Mouse (Mus musculus) neural tube, embryonic 14.5 days (tissue): ENCODE data around the gene Gm9936. TPM values are rescaled to one million over a fixed set of nuclear protein-coding genes. Genes with fewer than 3 reads are reported as not detected.

Experiments used
- ATAC-seq: fragments of 200-750 bp; cut with Nextera tagmentation; 2 replicates; pipeline ENCODE4 v1.8.0; 2017; ENCODE audit warnings: low read depth, mild to moderate bottlenecking, moderate TSS enrichment, moderate library complexity
- H3K27ac ChIP-seq: fragments of 300-500 bp; sonication (generic); 2 replicates; pipeline ENCODE4 v1.5.1; 2014; ENCODE audit warnings: low read depth, mild to moderate bottlenecking, control low read depth, low read length, moderate library complexity, mixed read lengths
- H3K27me3 ChIP-seq: fragments of 300-500 bp; sonication (generic); 2 replicates; pipeline ENCODE4 v1.6.1; 2014; ENCODE audit warnings: low read length; ENCODE audit not compliant: control insufficient read depth, insufficient read depth
- H3K36me3 ChIP-seq: fragments of 300-500 bp; sonication (generic); 2 replicates; pipeline ENCODE4 v1.6.1; 2014; ENCODE audit warnings: low read length, mixed read lengths; ENCODE audit not compliant: control insufficient read depth, insufficient read depth
- H3K4me1 ChIP-seq: fragments of 300-500 bp; sonication (generic); 2 replicates; pipeline ENCODE4 v1.6.1; 2014; ENCODE audit warnings: low read length; ENCODE audit not compliant: control insufficient read depth, insufficient read depth
- H3K4me2 ChIP-seq: fragments of 300-500 bp; sonication (generic); 2 replicates; pipeline ENCODE4 v1.6.1; 2014; ENCODE audit warnings: mild to moderate bottlenecking, low read depth, low read length, control low read depth
- H3K4me3 ChIP-seq: fragments of 300-500 bp; sonication (generic); 2 replicates; pipeline ENCODE4 v1.5.1; 2014; ENCODE audit warnings: low read depth, low read length, control low read depth, mixed read lengths
- H3K9ac ChIP-seq: fragments of 300-500 bp; sonication (generic); replicated peaks from 2 replicates; pipeline ENCODE4 v1.6.1; 2014; ENCODE audit warnings: low read depth, mild to moderate bottlenecking, control low read depth, low read length, mixed read lengths
- H3K9me3 ChIP-seq: fragments of 300-500 bp; sonication (generic); 2 replicates; pipeline ENCODE4 v1.6.1; 2016; ENCODE audit warnings: low read length; ENCODE audit not compliant: control insufficient read depth
- WGBS: fragments of 180-500 bp; shearing (Covaris S2); extraction: QIAGEN DNeasy Blood & Tissue Kit; methylation state at CpG from one replicate; pipeline ENCODE4 v1.1.7; 2014; 5-methylcytosine and 5-hydroxymethylcytosine counted together
- polyA plus RNA-seq: library from polyadenylated mRNA; unstranded; fragments of >200 nt; fragmentation: Nextera tagmentation; extraction: Ambion mirVana; gene quantifications from 2 replicates; pipeline ENCODE4 v1.2.1, GENCODE M21; 2014

Gene Gm9936
- 2.3 and 3.5 TPM in 2 replicates for polyA plus RNA-seq

DNA sequence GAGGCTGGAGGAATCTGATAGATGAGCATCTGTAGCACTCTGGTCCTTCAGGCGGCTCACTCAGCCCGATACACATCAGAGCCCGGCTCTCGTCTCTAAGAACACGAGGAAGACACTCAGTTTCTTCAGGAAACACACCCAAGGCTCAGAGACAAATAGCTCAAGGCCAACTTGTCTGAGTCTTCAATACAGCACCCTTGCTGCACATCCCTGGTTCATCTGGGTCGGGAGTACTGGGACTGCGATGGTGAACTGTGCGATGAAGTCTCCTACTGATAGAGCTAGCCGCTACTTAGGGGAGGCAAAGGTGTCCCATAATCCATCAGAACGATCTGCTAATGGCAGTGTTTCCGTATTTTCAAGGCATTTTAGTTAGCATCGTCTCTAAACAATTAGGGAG is at the start of gene Gm9936:
Gene Gm9936, minus strand, starts transcription at position 101 of the 400 bp plus-strand sequence.
- Histone ChIP-seq H3K27me3 (no peaks in the 10 kb centered on the region), H3K9me3 (no peaks in the 10 kb centered on the region), H3K27ac (no peak within 1 kb of the TSS), H3K4me3 (peak within 1 kb of the TSS; percentile 20), H3K36me3 (no peaks in the 10 kb centered on the region), H3K4me1 (no peaks in the 10 kb centered on the region), H3K9ac (peak within 1 kb of the TSS; percentile 39), H3K4me2 (peak within 1 kb of the TSS; percentile 40)
- 88% methylated on average over 12 of the region's 12 CpGs for WGBS
- no peak for ATAC-seq

DNA sequence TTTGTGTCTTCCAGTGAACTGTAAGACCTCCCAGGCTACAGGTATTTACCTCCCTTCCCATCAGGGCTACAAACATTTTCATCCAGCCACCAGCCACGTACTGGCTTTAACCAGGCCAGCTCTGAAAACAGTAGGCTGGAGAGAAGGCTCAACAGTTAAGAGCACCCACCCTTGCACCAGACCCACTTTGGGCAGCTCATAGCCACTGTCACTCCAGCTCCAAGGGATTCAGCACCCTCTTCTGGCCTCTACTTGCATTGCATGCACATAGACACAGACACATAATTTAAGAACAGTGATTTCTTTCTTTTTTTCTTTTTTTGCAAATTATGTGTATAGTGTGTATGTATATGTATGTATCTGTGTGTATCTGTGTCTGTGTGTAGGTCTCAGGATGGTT is 43.9 kb upstream of the Gm9936 start:
- Histone ChIP-seq H3K9ac (no peak overlapping the region), H3K4me2 (no peak overlapping the region), H3K9me3 (no peaks in the 10 kb centered on the region), H3K36me3 (no peaks in the 10 kb centered on the region), H3K27me3 (no peaks in the 10 kb centered on the region), H3K27ac (no peak overlapping the region), H3K4me3 (no peak overlapping the region), H3K4me1 (no peaks in the 10 kb centered on the region)
- WGBS: 45% methylated on average over 1 of the region's 1 CpGs
- ATAC-seq: no peak

DNA sequence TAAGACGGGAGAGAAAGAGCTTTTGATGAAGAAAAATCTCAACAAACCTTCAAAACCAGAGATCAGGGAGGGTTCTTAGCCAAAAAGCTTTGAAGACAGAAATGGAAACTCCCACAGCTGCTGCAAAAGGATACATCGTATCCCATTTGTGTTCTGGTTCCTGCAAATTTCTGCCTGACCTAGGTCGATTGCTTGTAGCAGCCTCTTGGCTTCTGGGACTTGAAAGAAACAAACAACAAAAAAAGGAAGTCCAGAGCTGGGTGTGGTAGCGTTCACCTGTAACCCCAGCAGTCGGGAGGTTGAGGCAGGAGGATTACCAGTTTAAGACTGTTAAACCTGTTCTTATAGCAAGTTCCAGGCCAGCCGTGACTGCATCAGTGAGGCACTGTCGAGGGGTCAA is 40.4 kb upstream of the Gm9936 start:
- no peak for ATAC-seq
- Histone ChIP-seq H3K27ac (no peak overlapping the region), H3K36me3 (no peaks in the 10 kb centered on the region), H3K9ac (no peak overlapping the region), H3K4me2 (no peak overlapping the region), H3K4me3 (no peak overlapping the region), H3K4me1 (no peaks in the 10 kb centered on the region), H3K9me3 (no peaks in the 10 kb centered on the region), H3K27me3 (no peaks in the 10 kb centered on the region)
- WGBS: 87% methylated on average over 7 of the region's 7 CpGs

DNA sequence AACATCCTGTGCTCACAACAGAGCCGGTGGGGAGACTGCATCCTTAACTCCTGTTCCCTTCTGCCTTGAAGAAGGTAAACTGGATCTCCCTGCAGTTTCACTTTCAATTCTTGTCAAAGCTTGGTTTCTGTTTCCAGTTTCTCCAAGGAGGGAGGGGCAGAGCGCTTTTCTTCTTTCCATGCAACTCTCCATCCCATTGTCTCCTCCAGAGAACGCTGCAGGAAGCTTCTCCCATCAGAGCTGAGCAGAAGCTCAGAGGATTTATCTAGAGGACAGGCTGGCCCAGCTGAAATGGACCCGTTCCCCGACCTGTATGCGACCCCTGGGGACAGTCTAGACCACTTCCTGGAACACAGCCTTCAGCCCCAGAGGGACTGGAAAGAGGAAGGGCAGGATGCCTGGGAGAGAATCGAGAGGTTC is 38.9 kb upstream of the Gm9936 start:
- H3K4me2 ChIP-seq: no peak overlapping the region
- H3K4me3 ChIP-seq: no peak overlapping the region
- no peaks in the 10 kb centered on the region for H3K4me1 ChIP-seq
- WGBS: 15% methylated on average over 7 of the region's 7 CpGs
- no peak for ATAC-seq
- no peak overlapping the region for H3K27ac ChIP-seq
- no peaks in the 10 kb centered on the region for H3K36me3 ChIP-seq
- H3K9me3 ChIP-seq: no peaks in the 10 kb centered on the region
- H3K27me3 ChIP-seq: no peaks in the 10 kb centered on the region
- no peak overlapping the region for H3K9ac ChIP-seq

DNA sequence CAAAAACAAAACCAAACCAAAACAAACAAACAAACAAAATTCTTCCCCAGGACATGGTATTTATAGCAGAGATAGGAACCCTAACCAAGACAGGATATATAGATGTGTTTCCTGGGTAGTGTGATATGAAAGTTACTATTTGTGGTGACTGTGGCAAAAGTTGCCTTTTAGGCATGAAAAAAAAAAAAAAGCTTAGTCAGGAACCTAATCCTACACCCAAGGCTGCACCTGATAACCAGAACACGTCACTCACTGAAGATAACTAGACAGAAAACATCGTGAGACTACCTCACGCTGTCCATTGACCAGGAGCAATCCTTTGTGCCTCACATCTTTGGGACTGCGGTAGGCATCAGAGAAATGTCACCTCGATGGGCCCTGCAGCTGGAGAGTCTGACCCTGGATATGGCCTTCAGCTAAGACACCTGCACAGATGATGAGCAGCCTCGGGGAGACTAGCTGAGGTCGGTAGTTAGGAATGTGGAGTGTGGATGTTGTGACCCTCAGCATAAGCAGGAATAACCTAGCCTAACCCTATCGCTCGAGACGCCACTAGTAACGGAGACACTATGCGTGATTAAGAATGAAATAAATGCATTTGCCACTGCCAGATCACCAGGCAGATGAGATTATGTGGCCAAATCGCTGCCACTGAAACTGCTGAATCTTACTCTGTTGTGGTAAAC is 38.3 kb upstream of the Gm9936 start, which contains the start of gene Oasl2:
Gene Oasl2, plus strand, starts transcription at position 249 of the 686 bp plus-strand sequence.
- no peaks in the 10 kb centered on the region for H3K27me3 ChIP-seq
- no peak for ATAC-seq
- H3K4me3 ChIP-seq: no peak within 1 kb of the TSS
- no peaks in the 10 kb centered on the region for H3K4me1 ChIP-seq
- 71% methylated on average over 13 of the region's 13 CpGs for WGBS
- no peaks in the 10 kb centered on the region for H3K36me3 ChIP-seq
- no peaks in the 10 kb centered on the region for H3K9me3 ChIP-seq
- H3K9ac ChIP-seq: no peak within 1 kb of the TSS
- no peak within 1 kb of the TSS for H3K4me2 ChIP-seq
- H3K27ac ChIP-seq: no peak within 1 kb of the TSS

DNA sequence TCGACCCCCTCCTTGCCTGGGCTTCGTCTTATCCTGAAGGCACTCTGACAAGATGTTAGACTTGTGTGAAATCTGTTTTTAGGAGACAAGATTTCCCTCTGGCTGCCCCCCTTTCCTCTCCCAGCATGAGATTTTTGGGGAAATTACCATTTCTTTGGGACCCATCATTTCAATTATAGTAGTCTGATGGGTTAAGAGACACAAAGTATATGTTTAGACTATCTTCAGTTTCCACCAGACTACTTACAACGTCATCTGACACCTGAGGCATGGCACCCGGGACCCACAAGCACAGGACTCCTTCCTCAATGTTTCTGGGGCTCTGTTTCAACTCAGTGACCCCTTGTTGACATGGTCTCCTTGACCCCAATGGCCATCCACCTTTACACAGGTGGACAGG is 37.1 kb upstream of the Gm9936 start:
- H3K36me3 ChIP-seq: no peaks in the 10 kb centered on the region
- 97% methylated on average over 4 of the region's 4 CpGs for WGBS
- no peak for ATAC-seq
- H3K27ac ChIP-seq: no peak overlapping the region
- no peaks in the 10 kb centered on the region for H3K9me3 ChIP-seq
- H3K4me2 ChIP-seq: no peak overlapping the region
- H3K9ac ChIP-seq: no peak overlapping the region
- H3K4me3 ChIP-seq: no peak overlapping the region
- no peaks in the 10 kb centered on the region for H3K4me1 ChIP-seq
- no peaks in the 10 kb centered on the region for H3K27me3 ChIP-seq

DNA sequence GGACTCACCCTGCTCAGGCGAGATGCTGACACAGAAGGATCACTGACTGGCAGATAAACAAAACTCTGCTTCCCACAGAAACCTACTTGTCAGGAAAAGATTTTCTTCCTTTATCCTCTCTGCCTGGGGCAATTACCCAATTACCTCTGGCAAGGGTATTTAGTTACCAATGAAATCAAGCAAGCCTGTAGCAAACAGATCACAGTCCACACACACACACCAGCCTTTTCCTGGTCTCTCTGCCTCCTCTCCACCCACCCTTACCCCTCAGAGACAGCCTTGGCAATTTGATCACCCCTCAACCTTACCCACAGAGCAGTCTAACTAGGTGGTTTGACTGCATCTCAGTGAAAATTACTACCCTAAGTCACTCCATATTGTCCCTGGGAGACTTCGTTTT is 30.5 kb upstream of the Gm9936 start:
- H3K36me3 ChIP-seq: no peaks in the 10 kb centered on the region
- 87% methylated on average over 2 of the region's 2 CpGs for WGBS
- H3K9ac ChIP-seq: no peak overlapping the region
- no peak for ATAC-seq
- no peak overlapping the region for H3K27ac ChIP-seq
- no peaks in the 10 kb centered on the region for H3K4me1 ChIP-seq
- H3K4me3 ChIP-seq: no peak overlapping the region
- no peak overlapping the region for H3K4me2 ChIP-seq
- H3K27me3 ChIP-seq: no peaks in the 10 kb centered on the region
- H3K9me3 ChIP-seq: no peaks in the 10 kb centered on the region

DNA sequence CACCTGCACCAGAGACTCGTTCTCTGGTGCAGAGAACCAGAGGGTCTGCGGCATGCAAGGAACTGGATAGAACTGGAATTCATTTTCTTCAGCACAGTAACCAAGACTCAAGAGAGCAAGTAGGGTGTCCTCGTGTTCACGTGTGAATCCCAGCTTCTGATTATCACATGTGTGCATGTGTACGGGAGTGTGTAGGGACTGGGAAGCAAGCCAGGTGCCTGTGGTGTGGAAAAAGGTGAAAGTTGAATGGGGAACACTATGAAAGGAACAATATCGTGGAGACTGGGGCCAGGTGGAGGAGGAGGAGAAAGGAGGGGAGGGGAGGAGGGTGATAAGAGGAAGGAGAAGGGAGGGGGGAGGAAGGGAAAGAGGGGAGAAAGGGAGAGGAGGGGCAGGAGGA is 28.3 kb upstream of the Gm9936 start:
- Histone ChIP-seq H3K9me3 (no peaks in the 10 kb centered on the region), H3K4me2 (no peak overlapping the region), H3K27me3 (no peaks in the 10 kb centered on the region), H3K36me3 (no peaks in the 10 kb centered on the region), H3K9ac (no peak overlapping the region), H3K4me1 (no peaks in the 10 kb centered on the region), H3K27ac (no peak overlapping the region), H3K4me3 (no peak overlapping the region)
- no peak for ATAC-seq
- WGBS: 81% methylated on average over 6 of the region's 6 CpGs

DNA sequence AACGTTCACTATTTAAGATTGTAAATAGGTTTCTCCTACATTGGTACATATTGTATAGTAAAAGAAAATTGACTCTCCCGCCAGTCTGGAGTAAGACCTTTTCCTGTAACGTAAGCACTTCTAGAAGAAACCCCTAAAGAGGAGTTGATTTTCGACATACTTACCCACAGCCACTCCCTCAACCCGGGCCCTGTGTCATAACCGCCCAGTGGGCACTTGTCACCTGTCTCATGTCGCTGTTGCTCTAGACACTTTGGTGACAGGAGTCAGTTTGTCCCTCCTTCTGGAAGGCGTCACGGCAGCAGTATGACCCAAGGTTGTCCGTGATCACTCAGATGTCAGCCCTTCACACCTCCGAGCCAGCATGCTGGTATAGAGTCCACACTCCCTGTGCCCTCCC is 24.5 kb upstream of the Gm9936 start:
- Histone ChIP-seq H3K9ac (no peak overlapping the region), H3K36me3 (no peaks in the 10 kb centered on the region), H3K27ac (no peak overlapping the region), H3K9me3 (no peaks in the 10 kb centered on the region), H3K4me1 (no peaks in the 10 kb centered on the region), H3K27me3 (no peaks in the 10 kb centered on the region), H3K4me3 (no peak overlapping the region), H3K4me2 (no peak overlapping the region)
- ATAC-seq: no peak
- WGBS: 92% methylated on average over 11 of the region's 11 CpGs
